Mouse (Mus musculus) neural tube, embryonic 14.5 days (tissue): ENCODE data around the gene Fgfr1op. TPM values are rescaled to one million over a fixed set of nuclear protein-coding genes. Genes with fewer than 3 reads are reported as not detected.

Source experiments
- ATAC-seq: fragments of 200-750 bp; cut with Nextera tagmentation; 2 replicates; pipeline ENCODE4 v1.8.0; 2017; ENCODE audit warnings: low read depth, mild to moderate bottlenecking, moderate TSS enrichment, moderate library complexity
- H3K27ac ChIP-seq: fragments of 300-500 bp; sonication (generic); 2 replicates; pipeline ENCODE4 v1.5.1; 2014; ENCODE audit warnings: low read depth, mild to moderate bottlenecking, control low read depth, low read length, moderate library complexity, mixed read lengths
- H3K27me3 ChIP-seq: fragments of 300-500 bp; sonication (generic); 2 replicates; pipeline ENCODE4 v1.6.1; 2014; ENCODE audit warnings: low read length; ENCODE audit not compliant: control insufficient read depth, insufficient read depth
- H3K36me3 ChIP-seq: fragments of 300-500 bp; sonication (generic); 2 replicates; pipeline ENCODE4 v1.6.1; 2014; ENCODE audit warnings: low read length, mixed read lengths; ENCODE audit not compliant: control insufficient read depth, insufficient read depth
- H3K4me1 ChIP-seq: fragments of 300-500 bp; sonication (generic); 2 replicates; pipeline ENCODE4 v1.6.1; 2014; ENCODE audit warnings: low read length; ENCODE audit not compliant: control insufficient read depth, insufficient read depth
- H3K4me2 ChIP-seq: fragments of 300-500 bp; sonication (generic); 2 replicates; pipeline ENCODE4 v1.6.1; 2014; ENCODE audit warnings: mild to moderate bottlenecking, low read depth, low read length, control low read depth
- H3K4me3 ChIP-seq: fragments of 300-500 bp; sonication (generic); 2 replicates; pipeline ENCODE4 v1.5.1; 2014; ENCODE audit warnings: low read depth, low read length, control low read depth, mixed read lengths
- H3K9ac ChIP-seq: fragments of 300-500 bp; sonication (generic); replicated peaks from 2 replicates; pipeline ENCODE4 v1.6.1; 2014; ENCODE audit warnings: low read depth, mild to moderate bottlenecking, control low read depth, low read length, mixed read lengths
- H3K9me3 ChIP-seq: fragments of 300-500 bp; sonication (generic); 2 replicates; pipeline ENCODE4 v1.6.1; 2016; ENCODE audit warnings: low read length; ENCODE audit not compliant: control insufficient read depth
- WGBS: fragments of 180-500 bp; shearing (Covaris S2); extraction: QIAGEN DNeasy Blood & Tissue Kit; methylation state at CpG from one replicate; pipeline ENCODE4 v1.1.7; 2014; 5-methylcytosine and 5-hydroxymethylcytosine counted together
- polyA plus RNA-seq: library from polyadenylated mRNA; unstranded; fragments of >200 nt; fragmentation: Nextera tagmentation; extraction: Ambion mirVana; gene quantifications from 2 replicates; pipeline ENCODE4 v1.2.1, GENCODE M21; 2014

Gene Fgfr1op
- polyA plus RNA-seq, 1 experiment from 2014 or later = 30.9 TPM

DNA sequence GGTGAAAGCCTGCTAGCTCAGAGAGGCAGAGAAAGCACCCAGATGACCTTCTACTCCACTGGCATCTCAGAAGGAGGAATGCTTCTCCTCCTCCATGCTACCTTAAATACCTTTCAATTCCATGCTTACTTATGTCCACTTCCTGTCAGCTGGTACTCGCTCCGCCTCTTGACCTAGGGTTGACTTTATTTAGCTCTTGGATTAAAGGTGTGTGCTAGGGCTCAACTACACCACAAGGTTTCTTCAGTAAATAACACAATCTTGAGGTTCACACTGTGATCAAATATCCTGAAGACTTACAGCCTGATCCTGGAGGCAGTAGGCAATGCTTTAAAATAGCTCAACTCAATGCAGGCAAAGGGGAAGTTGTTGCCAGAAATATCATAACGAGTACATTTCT, 64.3 kb downstream of the Fgfr1op start:
- no peak overlapping the region for H3K4me3 ChIP-seq
- H3K4me1 ChIP-seq = no peaks in the 10 kb centered on the region
- H3K27me3 ChIP-seq = no peaks in the 10 kb centered on the region
- H3K36me3 ChIP-seq = no peaks in the 10 kb centered on the region
- H3K27ac ChIP-seq = no peak overlapping the region
- WGBS = 90% methylated on average over 3 of the region's 3 CpGs
- ATAC-seq = no peak
- no peak overlapping the region for H3K4me2 ChIP-seq
- H3K9me3 ChIP-seq = no peaks in the 10 kb centered on the region
- H3K9ac ChIP-seq = no peak overlapping the region

DNA sequence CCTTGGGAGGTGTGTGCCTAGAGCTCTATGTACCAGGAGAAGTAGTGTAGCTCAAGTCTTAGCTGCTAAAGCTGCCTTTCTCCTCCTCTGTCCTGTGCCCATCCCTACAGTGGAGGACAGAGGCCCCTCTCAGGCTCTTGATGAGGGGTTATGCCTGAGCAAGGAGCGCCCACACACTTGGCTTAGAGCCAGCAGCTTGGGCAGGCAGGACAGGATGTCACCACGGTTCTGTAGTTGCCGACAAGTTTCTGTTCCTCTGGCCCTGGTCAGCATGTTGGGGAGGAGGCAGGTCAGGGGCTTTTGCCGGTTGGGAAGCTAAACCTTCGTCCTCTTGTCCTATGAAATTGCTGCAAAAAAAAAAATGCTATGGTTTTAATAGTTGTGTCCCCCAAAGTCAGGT, 66.8 kb downstream of the Fgfr1op start:
- Histone ChIP-seq H3K36me3 (no peaks in the 10 kb centered on the region), H3K4me2 (no peak overlapping the region), H3K27ac (no peak overlapping the region), H3K27me3 (no peaks in the 10 kb centered on the region), H3K4me3 (no peak overlapping the region), H3K9ac (no peak overlapping the region), H3K4me1 (no peaks in the 10 kb centered on the region), H3K9me3 (no peaks in the 10 kb centered on the region)
- WGBS = 79% methylated on average over 5 of the region's 5 CpGs
- no peak for ATAC-seq

DNA sequence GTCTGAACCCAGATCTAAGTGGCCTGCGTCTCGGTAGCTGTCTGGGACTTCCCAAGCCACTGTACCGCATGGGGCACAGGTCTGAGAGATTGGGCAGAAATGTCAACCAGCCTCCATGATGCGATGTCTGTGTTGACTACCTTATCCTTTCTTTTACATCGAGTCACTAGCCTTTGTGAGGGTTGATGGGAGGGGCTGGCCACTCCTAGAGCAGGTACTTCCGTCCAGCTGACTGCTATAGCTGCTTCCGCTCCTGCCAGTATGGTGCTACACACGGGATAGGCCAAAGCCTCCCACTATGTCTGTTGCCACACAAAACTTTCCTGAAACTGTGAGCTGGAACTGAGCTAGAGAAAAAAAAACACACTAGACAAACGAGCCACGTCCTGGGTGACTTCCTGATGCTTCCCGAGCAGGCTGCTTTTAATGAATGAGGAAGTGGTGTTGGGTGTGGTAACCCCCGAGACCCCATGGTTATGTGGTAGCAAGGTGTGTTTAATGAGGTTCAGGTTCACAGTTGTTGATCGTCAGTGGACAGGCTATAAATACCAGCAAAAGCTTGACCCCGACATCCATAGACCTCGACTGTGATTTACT, 68.4 kb downstream of the Fgfr1op start:
- ATAC-seq = no peak
- no peak overlapping the region for H3K4me2 ChIP-seq
- no peak overlapping the region for H3K27ac ChIP-seq
- H3K9me3 ChIP-seq = no peaks in the 10 kb centered on the region
- 73% methylated on average over 15 of the region's 15 CpGs for WGBS
- no peaks in the 10 kb centered on the region for H3K36me3 ChIP-seq
- no peaks in the 10 kb centered on the region for H3K4me1 ChIP-seq
- no peak overlapping the region for H3K9ac ChIP-seq
- H3K4me3 ChIP-seq = no peak overlapping the region
- H3K27me3 ChIP-seq = no peaks in the 10 kb centered on the region

- Histone ChIP-seq H3K4me2 (no peak overlapping the region), H3K9me3 (no peaks in the 10 kb centered on the region), H3K27me3 (no peaks in the 10 kb centered on the region), H3K4me3 (no peak overlapping the region), H3K9ac (no peak overlapping the region), H3K27ac (no peak overlapping the region), H3K36me3 (no peaks in the 10 kb centered on the region), H3K4me1 (no peaks in the 10 kb centered on the region)
- 88% methylated on average over 4 of the region's 4 CpGs for WGBS
- no peak for ATAC-seq
Measured at GRCm38 (mm10) chr17:8234537-8234936, 69.2 kb downstream of the Fgfr1op start.

DNA sequence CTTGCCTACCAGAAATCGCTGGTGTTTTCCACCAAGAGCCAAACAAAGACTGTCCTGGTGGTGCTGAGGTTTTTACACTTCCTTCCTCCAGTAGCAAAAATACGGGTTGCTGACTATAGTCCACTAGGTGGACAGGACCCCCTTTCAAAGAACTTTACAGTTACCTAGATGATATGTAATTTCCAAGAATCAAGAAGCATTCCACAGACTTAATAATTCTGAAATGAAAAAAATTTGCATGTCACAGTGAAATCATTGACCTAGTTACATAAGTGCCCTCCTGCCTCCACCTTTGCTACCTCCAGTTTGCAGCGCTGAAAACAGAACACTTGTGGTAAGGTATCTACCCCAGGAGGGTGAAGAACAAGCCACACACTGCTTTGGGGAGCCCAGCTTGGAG, 70.4 kb downstream of the Fgfr1op start, which contains the start of gene Ccr6:
Gene Ccr6, plus strand, starts transcription at position 301 of the 400 bp plus-strand sequence.
- H3K9me3 ChIP-seq = no peaks in the 10 kb centered on the region
- no peaks in the 10 kb centered on the region for H3K36me3 ChIP-seq
- no peak within 1 kb of the TSS for H3K4me2 ChIP-seq
- WGBS = 82% methylated on average over 3 of the region's 3 CpGs
- no peaks in the 10 kb centered on the region for H3K27me3 ChIP-seq
- H3K4me3 ChIP-seq = no peak within 1 kb of the TSS
- H3K27ac ChIP-seq = no peak within 1 kb of the TSS
- no peak for ATAC-seq
- H3K9ac ChIP-seq = no peak within 1 kb of the TSS
- H3K4me1 ChIP-seq = no peaks in the 10 kb centered on the region

DNA sequence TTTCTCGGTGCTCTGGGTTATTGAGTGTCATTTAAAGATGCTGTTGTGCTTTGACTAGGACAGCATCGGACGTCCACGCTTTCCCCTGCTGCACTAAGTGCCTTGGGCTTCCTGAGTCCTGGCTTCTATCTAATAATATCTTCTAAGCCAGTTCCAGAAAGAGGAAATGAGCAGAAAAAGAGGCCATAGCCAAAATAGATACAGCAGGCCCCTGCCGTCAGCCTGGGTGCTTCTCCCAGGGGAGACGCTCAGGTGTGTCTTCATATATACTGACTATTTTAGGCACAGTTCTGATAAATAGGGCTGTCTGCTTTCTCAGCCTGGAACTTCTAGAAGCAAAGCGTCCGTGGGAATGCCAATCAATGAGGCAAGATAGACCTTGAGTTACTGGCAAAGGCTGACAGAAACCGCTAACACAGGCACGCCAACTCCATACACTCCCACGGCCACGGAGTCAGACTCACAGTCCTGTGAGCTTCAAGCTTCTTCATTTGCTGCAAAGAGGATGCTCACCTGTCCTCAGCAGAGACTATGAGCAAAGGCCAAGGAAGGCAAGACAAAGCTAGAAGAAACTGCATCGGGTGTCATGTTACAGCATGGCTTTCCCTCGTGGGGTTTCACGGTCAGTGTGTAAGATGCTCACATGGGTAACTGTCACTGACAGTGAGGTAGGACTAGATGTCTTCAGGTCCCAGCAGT, 72.9 kb downstream of the Fgfr1op start:
- Histone ChIP-seq H3K4me2 (no peak overlapping the region), H3K9me3 (no peaks in the 10 kb centered on the region), H3K4me3 (no peak overlapping the region), H3K9ac (no peak overlapping the region), H3K27me3 (no peaks in the 10 kb centered on the region), H3K4me1 (no peaks in the 10 kb centered on the region), H3K36me3 (no peaks in the 10 kb centered on the region), H3K27ac (no peak overlapping the region)
- 84% methylated on average over 15 of the region's 15 CpGs for WGBS
- ATAC-seq = no peak

GRCm38 (mm10) chr17:8239561-8239960, 74.3 kb downstream of the Fgfr1op start:
- H3K27ac ChIP-seq = no peak overlapping the region
- no peak overlapping the region for H3K4me3 ChIP-seq
- H3K36me3 ChIP-seq = no peaks in the 10 kb centered on the region
- no peak overlapping the region for H3K9ac ChIP-seq
- no peak overlapping the region for H3K4me2 ChIP-seq
- no peaks in the 10 kb centered on the region for H3K9me3 ChIP-seq
- 62% methylated on average over 3 of the region's 3 CpGs for WGBS
- H3K4me1 ChIP-seq = no peaks in the 10 kb centered on the region
- no peaks in the 10 kb centered on the region for H3K27me3 ChIP-seq
- ATAC-seq = no peak

GRCm38 (mm10) chr17:8240517-8240916, 75.2 kb downstream of the Fgfr1op start:
- H3K36me3 ChIP-seq = no peaks in the 10 kb centered on the region
- H3K27me3 ChIP-seq = no peaks in the 10 kb centered on the region
- H3K27ac ChIP-seq = no peak overlapping the region
- no peaks in the 10 kb centered on the region for H3K9me3 ChIP-seq
- H3K4me2 ChIP-seq = no peak overlapping the region
- no peak overlapping the region for H3K9ac ChIP-seq
- no peak for ATAC-seq
- H3K4me3 ChIP-seq = no peak overlapping the region
- no peaks in the 10 kb centered on the region for H3K4me1 ChIP-seq
- 72% methylated on average over 4 of the region's 4 CpGs for WGBS

- no peaks in the 10 kb centered on the region for H3K27me3 ChIP-seq
Measured at GRCm38 (mm10) chr17:8241645-8242044, 76.3 kb downstream of the Fgfr1op start.

More at GRCm38 (mm10) chr17:8241645-8242044, 76.3 kb downstream of the Fgfr1op start:
- Histone ChIP-seq H3K9ac (no peak overlapping the region), H3K9me3 (no peaks in the 10 kb centered on the region), H3K4me3 (no peak overlapping the region), H3K27ac (no peak overlapping the region), H3K36me3 (no peaks in the 10 kb centered on the region), H3K4me1 (no peaks in the 10 kb centered on the region), H3K4me2 (no peak overlapping the region)
- WGBS = 76% methylated on average over 12 of the region's 12 CpGs
- ATAC-seq = no peak
